Mouse (Mus musculus): Measurements from ENCODE around the gene Ggnbp2. TPM values are rescaled to one million over a fixed set of nuclear protein-coding genes. Genes with fewer than 3 reads are reported as not detected.

Ggnbp2 gene
- polyA plus RNA-seq, 2 experiments, result 67.3 to 105 TPM

GRCm38 (mm10) chr11:84904597-84905144, 34.1 kb upstream of the Ggnbp2 start:
- ATAC-seq (ENCODE audit: low FRiP score, low read depth), result no peak
- Histone ChIP-seq H3K4me2 (replicated peaks; ENCODE audit: low read depth, low read length, severe bottlenecking) (no peak overlapping the region), H3K27me3 (ENCODE audit: control insufficient read depth, insufficient read depth, low read length) (no peaks in the 10 kb centered on the region), H3K9me3 (ENCODE audit: control insufficient read depth, low read length) (no peaks in the 10 kb centered on the region), H3K4me3 (replicated peaks; ENCODE audit: low read length) (no peak overlapping the region), H3K27ac (replicated peaks; ENCODE audit: low read depth, low read length) (no peak overlapping the region), H3K9ac (ENCODE audit: low read depth, low read length, severe bottlenecking) (no peak overlapping the region), H3K36me3 (ENCODE audit: control insufficient read depth, insufficient read depth, low read length) (peaks cover 96% of the 10 kb centered on the region), H3K4me1 (ENCODE audit: control insufficient read depth, insufficient read depth, low read length) (no peaks in the 10 kb centered on the region)
- no peak for TF ChIP-seq POLR2A (IDR thresholded peaks at IDR 0.05; ENCODE audit: borderline replicate concordance, extremely low read depth, insufficient read depth, insufficient read length)
- DNase-seq (ENCODE audit: low spot score), result no peak
- 81% methylated on average over 9 of the region's 9 CpGs for WGBS

DNA sequence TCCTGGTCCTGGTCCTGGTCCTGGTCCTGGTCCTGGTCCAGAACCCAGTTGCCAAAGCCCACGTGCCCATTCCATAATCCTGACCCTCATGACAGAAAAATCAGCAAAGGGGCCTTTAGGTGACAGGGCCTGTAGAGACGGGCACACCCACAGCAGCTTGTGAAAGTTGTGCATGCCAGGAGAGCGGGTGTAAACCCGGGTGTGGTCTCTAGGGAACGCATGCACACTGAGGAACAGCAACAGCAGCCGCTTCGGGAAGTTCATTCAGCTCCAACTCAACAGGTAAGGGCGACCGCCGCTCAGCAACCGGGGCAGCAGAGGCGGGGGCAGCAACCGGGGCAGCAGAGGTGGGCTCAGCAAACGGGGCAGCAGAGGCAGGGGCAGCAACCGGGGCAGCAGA, 22.5 kb upstream of the Ggnbp2 start:
- H3K4me3 ChIP-seq (replicated peaks; ENCODE audit: low read length), result no peak overlapping the region
- no peak overlapping the region for H3K9ac ChIP-seq (ENCODE audit: low read depth, low read length, severe bottlenecking)
- no peaks in the 10 kb centered on the region for H3K4me1 ChIP-seq (ENCODE audit: control insufficient read depth, insufficient read depth, low read length)
- no peaks in the 10 kb centered on the region for H3K27me3 ChIP-seq (ENCODE audit: control insufficient read depth, insufficient read depth, low read length)
- WGBS, result 93% methylated on average over 15 of the region's 15 CpGs
- no peak overlapping the region for H3K4me2 ChIP-seq (replicated peaks; ENCODE audit: low read depth, low read length, severe bottlenecking)
- no peak for TF ChIP-seq POLR2A (IDR thresholded peaks at IDR 0.05; ENCODE audit: borderline replicate concordance, extremely low read depth, insufficient read depth, insufficient read length)
- peaks cover 74% of the 10 kb centered on the region for H3K36me3 ChIP-seq (ENCODE audit: control insufficient read depth, insufficient read depth, low read length)
- ATAC-seq (ENCODE audit: low FRiP score, low read depth) (no peak), DNase-seq (ENCODE audit: low spot score) (no peak)
- H3K9me3 ChIP-seq (ENCODE audit: control insufficient read depth, low read length), result no peaks in the 10 kb centered on the region
- H3K27ac ChIP-seq (replicated peaks; ENCODE audit: low read depth, low read length), result no peak overlapping the region

DNA sequence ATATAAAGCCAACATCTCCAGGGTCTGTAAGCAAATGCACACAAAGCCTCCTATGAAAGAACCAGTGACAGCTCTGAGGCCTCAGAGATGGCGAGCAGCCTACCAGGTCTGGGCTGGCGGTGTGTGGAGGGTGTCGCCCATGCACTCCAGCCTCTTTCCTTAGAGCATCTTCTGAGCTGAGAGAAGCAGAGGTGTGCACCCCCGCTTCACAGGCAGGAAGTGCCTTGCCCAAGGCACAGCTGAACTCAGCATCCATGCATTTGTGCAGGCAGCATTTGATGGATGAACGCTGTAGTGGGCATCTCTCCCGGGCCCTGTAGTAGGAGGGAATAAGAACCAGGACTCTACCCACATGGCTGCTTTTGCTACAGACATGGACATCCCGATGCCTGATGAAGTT, 21.1 kb upstream of the Ggnbp2 start:
- no peak for DNase-seq (ENCODE audit: low spot score)
- Histone ChIP-seq H3K4me1 (ENCODE audit: control insufficient read depth, insufficient read depth, low read length) (no peaks in the 10 kb centered on the region), H3K27ac (replicated peaks; ENCODE audit: low read depth, low read length) (no peak overlapping the region), H3K27me3 (ENCODE audit: control insufficient read depth, insufficient read depth, low read length) (no peaks in the 10 kb centered on the region), H3K4me3 (replicated peaks; ENCODE audit: low read length) (no peak overlapping the region), H3K4me2 (replicated peaks; ENCODE audit: low read depth, low read length, severe bottlenecking) (no peak overlapping the region), H3K9me3 (ENCODE audit: control insufficient read depth, low read length) (no peaks in the 10 kb centered on the region), H3K36me3 (ENCODE audit: control insufficient read depth, insufficient read depth, low read length) (peaks cover 81% of the 10 kb centered on the region), H3K9ac (ENCODE audit: low read depth, low read length, severe bottlenecking) (no peak overlapping the region)
- TF ChIP-seq POLR2A (IDR thresholded peaks at IDR 0.05; ENCODE audit: borderline replicate concordance, extremely low read depth, insufficient read depth, insufficient read length), result no peak
- WGBS, result 89% methylated on average over 7 of the region's 7 CpGs
- ATAC-seq (ENCODE audit: low FRiP score, low read depth), result no peak

DNA sequence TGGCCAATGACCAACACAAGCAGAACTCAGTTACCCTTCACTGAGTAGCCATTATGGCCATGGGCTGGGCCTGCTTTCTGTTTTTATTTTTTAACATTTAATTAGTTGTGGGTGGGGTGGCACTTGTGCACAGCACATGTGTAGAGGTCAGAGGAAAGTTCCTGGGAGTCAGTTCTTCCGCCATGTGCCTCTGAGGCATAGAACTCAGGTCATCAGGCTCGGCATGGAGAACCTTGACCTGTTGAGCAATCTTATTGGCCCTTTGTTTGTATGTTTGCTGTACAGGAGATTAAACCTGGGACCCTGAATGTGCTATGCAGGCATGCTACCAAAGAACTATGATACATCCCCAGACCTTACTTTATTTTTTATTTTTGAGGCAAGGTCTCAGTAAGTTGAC, 18.9 kb upstream of the Ggnbp2 start:
- H3K4me3 ChIP-seq (replicated peaks; ENCODE audit: low read length), result no peak overlapping the region
- DNase-seq (ENCODE audit: low spot score) (no peak), ATAC-seq (ENCODE audit: low FRiP score, low read depth) (no peak)
- 92% methylated on average over 2 of the region's 2 CpGs for WGBS
- H3K36me3 ChIP-seq (ENCODE audit: control insufficient read depth, insufficient read depth, low read length), result peaks cover 78% of the 10 kb centered on the region
- H3K4me1 ChIP-seq (ENCODE audit: control insufficient read depth, insufficient read depth, low read length), result no peaks in the 10 kb centered on the region
- no peak overlapping the region for H3K27ac ChIP-seq (replicated peaks; ENCODE audit: low read depth, low read length)
- H3K9me3 ChIP-seq (ENCODE audit: control insufficient read depth, low read length), result no peaks in the 10 kb centered on the region
- no peak for TF ChIP-seq POLR2A (IDR thresholded peaks at IDR 0.05; ENCODE audit: borderline replicate concordance, extremely low read depth, insufficient read depth, insufficient read length)
- no peaks in the 10 kb centered on the region for H3K27me3 ChIP-seq (ENCODE audit: control insufficient read depth, insufficient read depth, low read length)
- H3K9ac ChIP-seq (ENCODE audit: low read depth, low read length, severe bottlenecking), result no peak overlapping the region
- no peak overlapping the region for H3K4me2 ChIP-seq (replicated peaks; ENCODE audit: low read depth, low read length, severe bottlenecking)

- peaks cover 74% of the 10 kb centered on the region for H3K36me3 ChIP-seq (ENCODE audit: control insufficient read depth, insufficient read depth, low read length)
- no peaks in the 10 kb centered on the region for H3K27me3 ChIP-seq (ENCODE audit: control insufficient read depth, insufficient read depth, low read length)
- H3K4me2 ChIP-seq (replicated peaks; ENCODE audit: low read depth, low read length, severe bottlenecking), result no peak overlapping the region
- no peak overlapping the region for H3K27ac ChIP-seq (replicated peaks; ENCODE audit: low read depth, low read length)
- no peaks in the 10 kb centered on the region for H3K4me1 ChIP-seq (ENCODE audit: control insufficient read depth, insufficient read depth, low read length)
- TF ChIP-seq POLR2A (IDR thresholded peaks at IDR 0.05; ENCODE audit: borderline replicate concordance, extremely low read depth, insufficient read depth, insufficient read length), result no peak
- H3K9me3 ChIP-seq (ENCODE audit: control insufficient read depth, low read length), result no peaks in the 10 kb centered on the region
- DNase-seq (ENCODE audit: low spot score) (no peak), ATAC-seq (ENCODE audit: low FRiP score, low read depth) (no peak)
- no peak overlapping the region for H3K9ac ChIP-seq (ENCODE audit: low read depth, low read length, severe bottlenecking)
- 96% methylated on average over 8 of the region's 8 CpGs for WGBS
- no peak overlapping the region for H3K4me3 ChIP-seq (replicated peaks; ENCODE audit: low read length)
Observed at GRCm38 (mm10) chr11:84888025-84888424, 17.4 kb upstream of the Ggnbp2 start.
